Mouse (Mus musculus): ENCODE measurements around the gene Usp49. TPM values are rescaled to one million over a fixed set of nuclear protein-coding genes. Genes with fewer than 3 reads are reported as not detected.
"Not testable (repeated sequence)": the region's sequence is repeated elsewhere in the genome, so short reads cannot be mapped to it uniquely, and the experiment has no call there.

The Usp49 gene
- polyA plus RNA-seq, 1 experiment from 2014 or later: 2.1 TPM

DNA sequence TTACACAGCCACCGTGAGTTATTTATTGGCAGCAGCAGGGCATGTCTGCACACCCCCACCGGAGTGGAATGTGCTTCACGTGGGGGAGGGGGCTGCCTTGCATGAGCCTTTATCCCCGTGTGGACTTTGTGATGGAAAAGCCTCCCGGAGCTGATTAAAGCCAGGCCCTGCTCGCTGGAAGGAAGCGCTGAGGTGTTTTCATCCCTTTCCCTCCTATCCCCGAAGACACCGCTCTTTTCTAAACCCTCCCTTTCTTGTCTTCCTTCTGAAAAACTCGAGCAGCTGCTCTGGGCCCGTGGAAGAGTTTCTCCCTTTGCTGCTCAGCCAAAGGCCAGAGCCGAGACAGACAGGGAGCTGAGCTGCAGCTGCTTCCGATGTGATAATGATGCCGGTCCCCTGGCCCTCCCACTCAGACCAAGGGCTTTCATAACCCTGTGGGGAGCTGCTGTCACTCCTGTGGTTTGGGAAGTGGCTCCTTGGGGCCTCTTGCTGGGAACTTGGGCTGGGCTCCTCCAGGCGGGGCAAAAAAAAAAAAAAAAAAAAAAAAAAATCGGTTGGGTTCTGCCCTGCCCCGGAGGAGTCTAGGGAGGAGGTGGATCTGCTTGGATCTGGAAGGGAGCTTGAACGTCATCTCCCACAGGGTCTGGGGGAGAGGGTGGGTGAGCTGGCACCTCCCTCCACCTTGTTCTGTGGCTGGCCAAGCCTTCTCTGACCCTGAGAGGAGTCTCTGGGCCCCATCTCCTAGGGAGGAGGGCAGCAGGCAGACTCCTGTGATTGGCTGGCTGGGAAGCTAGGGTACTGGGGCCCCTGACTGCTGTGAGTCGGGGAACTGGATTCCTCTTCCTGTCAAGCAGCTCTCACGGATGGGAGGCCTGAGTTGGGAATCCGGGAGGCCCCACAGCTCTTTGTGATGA is 35.0 kb upstream of the Usp49 start:
- H3K9ac ChIP-seq (ENCODE audit: low read length): peak overlapping the region; percentile 90
- no peaks in the 10 kb centered on the region for H3K27me3 ChIP-seq (ENCODE audit: control insufficient read depth, insufficient read depth, low read length)
- H3K27ac ChIP-seq (ENCODE audit: low read length): peak overlapping the region; percentile 98
- peak overlapping the region; percentile 75 for H3K4me3 ChIP-seq (ENCODE audit: low read length)
- 1% methylated on average over 21 of the region's 21 CpGs for WGBS
- peaks cover 43% of the 10 kb centered on the region for H3K4me1 ChIP-seq (ENCODE audit: control insufficient read depth, insufficient read depth, low read length)
- no peaks in the 10 kb centered on the region for H3K9me3 ChIP-seq (replicated peaks; ENCODE audit: control insufficient read depth, low read length)
- ATAC-seq (replicated peaks; ENCODE audit: extremely low read depth, insufficient read depth, low FRiP score): peak; percentile 61
- H3K36me3 ChIP-seq (ENCODE audit: control insufficient read depth, insufficient read depth): peaks cover 12% of the 10 kb centered on the region
- peak overlapping the region; percentile 91 for H3K4me2 ChIP-seq (ENCODE audit: low read depth, low read length)

- Histone ChIP-seq H3K27me3 (ENCODE audit: control insufficient read depth, insufficient read depth, low read length) (no peaks in the 10 kb centered on the region), H3K4me3 (ENCODE audit: low read length) (peak overlapping the region; percentile 75), H3K9me3 (replicated peaks; ENCODE audit: control insufficient read depth, low read length) (no peaks in the 10 kb centered on the region), H3K36me3 (ENCODE audit: control insufficient read depth, insufficient read depth) (peaks cover 17% of the 10 kb centered on the region), H3K9ac (ENCODE audit: low read length) (peak overlapping the region; percentile 90), H3K27ac (ENCODE audit: low read length) (peak overlapping the region; percentile 98), H3K4me1 (ENCODE audit: control insufficient read depth, insufficient read depth, low read length) (peaks cover 43% of the 10 kb centered on the region), H3K4me2 (ENCODE audit: low read depth, low read length) (peak overlapping the region; percentile 91)
- 23% methylated on average over 6 of the region's 6 CpGs for WGBS
- ATAC-seq (replicated peaks; ENCODE audit: extremely low read depth, insufficient read depth, low FRiP score): no peak
Measured at GRCm38 (mm10) chr17:47596162-47596838, 34.2 kb upstream of the Usp49 start.

- Histone ChIP-seq H3K36me3 (ENCODE audit: control insufficient read depth, insufficient read depth) (peaks cover 22% of the 10 kb centered on the region), H3K9me3 (replicated peaks; ENCODE audit: control insufficient read depth, low read length) (no peaks in the 10 kb centered on the region), H3K9ac (ENCODE audit: low read length) (peak overlapping the region; percentile 90), H3K27me3 (ENCODE audit: control insufficient read depth, insufficient read depth, low read length) (no peaks in the 10 kb centered on the region), H3K4me2 (ENCODE audit: low read depth, low read length) (peak overlapping the region; percentile 91), H3K27ac (ENCODE audit: low read length) (peak overlapping the region; percentile 98), H3K4me3 (ENCODE audit: low read length) (peak overlapping the region; percentile 75), H3K4me1 (ENCODE audit: control insufficient read depth, insufficient read depth, low read length) (peaks cover 43% of the 10 kb centered on the region)
- 45% methylated on average over 5 of the region's 5 CpGs for WGBS
- no peak for ATAC-seq (replicated peaks; ENCODE audit: extremely low read depth, insufficient read depth, low FRiP score)
Measured at GRCm38 (mm10) chr17:47596839-47597164, 33.7 kb upstream of the Usp49 start.

DNA sequence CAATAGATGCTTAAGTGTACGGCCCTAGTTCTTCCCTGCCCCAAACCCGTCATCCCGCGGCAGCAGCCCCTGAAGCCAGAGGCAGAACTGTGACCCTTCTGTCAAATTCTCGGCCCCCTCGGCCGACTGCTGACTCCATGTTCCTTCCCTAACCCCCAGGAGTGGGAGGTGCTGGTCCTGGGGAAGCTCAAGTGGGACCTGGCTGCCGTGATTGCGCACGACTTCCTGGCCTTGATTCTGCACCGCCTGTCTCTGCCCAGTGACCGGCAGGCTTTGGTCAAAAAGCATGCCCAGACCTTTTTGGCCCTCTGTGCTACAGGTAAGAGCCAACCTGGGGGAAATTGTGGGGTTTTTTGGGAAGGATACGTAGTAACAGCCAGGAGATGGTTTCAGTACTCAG is 33.2 kb upstream of the Usp49 start:
- Histone ChIP-seq H3K36me3 (ENCODE audit: control insufficient read depth, insufficient read depth) (peaks cover 26% of the 10 kb centered on the region), H3K27me3 (ENCODE audit: control insufficient read depth, insufficient read depth, low read length) (no peaks in the 10 kb centered on the region), H3K9me3 (replicated peaks; ENCODE audit: control insufficient read depth, low read length) (no peaks in the 10 kb centered on the region), H3K4me3 (ENCODE audit: low read length) (peak overlapping the region; percentile 75; the same call in 1 of the 2 replicates), H3K9ac (ENCODE audit: low read length) (peak overlapping the region; percentile 90), H3K4me2 (ENCODE audit: low read depth, low read length) (peak overlapping the region; percentile 91), H3K27ac (ENCODE audit: low read length) (peak overlapping the region; percentile 98), H3K4me1 (ENCODE audit: control insufficient read depth, insufficient read depth, low read length) (peaks cover 43% of the 10 kb centered on the region)
- WGBS: 42% methylated on average over 13 of the region's 13 CpGs
- ATAC-seq (replicated peaks; ENCODE audit: extremely low read depth, insufficient read depth, low FRiP score): no peak

DNA sequence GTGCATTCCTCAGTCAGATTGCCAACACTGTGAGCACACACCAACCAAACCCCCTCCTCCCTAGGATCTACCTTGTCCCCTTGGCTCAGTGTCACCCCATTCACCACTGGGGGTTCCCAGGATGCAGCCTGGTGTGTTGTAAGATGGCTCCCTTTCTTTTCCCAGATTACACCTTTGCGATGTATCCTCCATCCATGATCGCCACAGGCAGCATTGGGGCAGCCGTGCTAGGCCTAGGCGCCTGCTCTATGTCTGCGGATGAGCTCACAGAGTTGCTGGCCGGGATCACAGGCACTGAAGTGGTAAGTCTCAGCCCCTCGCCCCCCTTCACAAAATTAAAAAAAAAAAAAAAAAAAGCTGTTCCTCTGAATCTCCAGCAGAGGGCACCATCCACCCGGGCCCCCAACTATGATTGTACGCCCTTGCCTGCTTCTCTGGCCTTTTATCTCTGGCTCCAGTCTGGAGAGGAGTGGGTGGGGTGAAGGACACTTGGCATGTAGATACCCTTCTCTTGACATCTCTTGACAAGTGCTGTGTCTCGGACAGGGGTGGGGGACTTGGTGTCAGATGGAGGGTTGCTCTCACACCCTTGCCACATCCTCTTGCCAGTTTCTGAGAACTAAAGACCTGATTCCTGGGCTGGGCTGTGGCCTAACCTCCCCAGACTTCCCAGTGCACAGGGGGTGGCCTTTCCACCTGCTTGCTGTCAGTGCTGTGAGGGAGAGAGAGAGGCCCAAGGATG is 32.5 kb upstream of the Usp49 start:
- peaks cover 30% of the 10 kb centered on the region for H3K36me3 ChIP-seq (ENCODE audit: control insufficient read depth, insufficient read depth)
- peak overlapping the region; percentile 90 for H3K9ac ChIP-seq (ENCODE audit: low read length)
- H3K27ac ChIP-seq (ENCODE audit: low read length): peak overlapping the region; percentile 98
- WGBS: 17% methylated on average over 10 of the region's 10 CpGs
- H3K4me1 ChIP-seq (ENCODE audit: control insufficient read depth, insufficient read depth, low read length): peaks cover 37% of the 10 kb centered on the region
- H3K27me3 ChIP-seq (ENCODE audit: control insufficient read depth, insufficient read depth, low read length): no peaks in the 10 kb centered on the region
- no peak overlapping the region for H3K4me3 ChIP-seq (ENCODE audit: low read length)
- H3K9me3 ChIP-seq (replicated peaks; ENCODE audit: control insufficient read depth, low read length): no peaks in the 10 kb centered on the region
- peak overlapping the region; percentile 91 for H3K4me2 ChIP-seq (ENCODE audit: low read depth, low read length)
- ATAC-seq (replicated peaks; ENCODE audit: extremely low read depth, insufficient read depth, low FRiP score): no peak

DNA sequence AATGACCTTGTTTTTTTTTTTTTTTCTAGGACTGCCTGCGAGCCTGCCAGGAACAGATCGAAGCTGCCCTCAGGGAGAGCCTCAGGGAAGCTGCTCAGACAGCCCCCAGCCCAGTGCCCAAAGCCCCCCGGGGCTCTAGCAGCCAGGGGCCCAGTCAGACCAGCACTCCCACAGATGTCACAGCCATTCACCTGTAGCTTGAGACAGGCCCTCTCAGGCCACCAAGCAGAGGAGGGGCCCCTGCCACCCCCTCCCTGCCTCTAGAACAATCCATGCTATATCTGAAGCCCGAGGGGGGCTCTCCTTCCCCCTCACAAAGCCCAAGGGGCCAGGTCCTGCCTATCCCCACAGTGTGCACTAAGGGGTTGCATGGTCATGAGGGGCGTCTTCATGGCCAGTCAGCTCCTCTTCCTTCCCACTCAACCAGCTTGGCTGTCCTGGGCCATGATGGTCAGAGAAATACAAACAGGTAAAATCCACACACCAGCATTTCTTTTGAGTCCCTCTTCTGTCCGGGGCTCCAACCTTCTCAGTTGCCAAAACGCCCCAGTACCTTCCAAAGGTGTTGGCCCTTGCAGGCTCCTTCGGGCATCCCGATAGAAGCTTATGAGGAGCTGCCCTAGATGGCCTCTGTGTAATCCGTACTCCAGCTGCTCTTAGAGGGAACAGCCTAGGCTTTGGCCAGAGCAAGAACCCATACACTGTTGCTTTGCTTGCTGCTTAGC is 31.7 kb upstream of the Usp49 start:
- not testable (repeated sequence) for H3K4me3 ChIP-seq (ENCODE audit: low read length); H3K4me2 ChIP-seq (ENCODE audit: low read depth, low read length); H3K27me3 ChIP-seq (ENCODE audit: control insufficient read depth, insufficient read depth, low read length); ATAC-seq (replicated peaks; ENCODE audit: extremely low read depth, insufficient read depth, low FRiP score); H3K9me3 ChIP-seq (replicated peaks; ENCODE audit: control insufficient read depth, low read length); H3K9ac ChIP-seq (ENCODE audit: low read length)
- Histone ChIP-seq H3K27ac (ENCODE audit: low read length) (peak overlapping the region; percentile 98), H3K36me3 (ENCODE audit: control insufficient read depth, insufficient read depth) (peaks cover 32% of the 10 kb centered on the region), H3K4me1 (ENCODE audit: control insufficient read depth, insufficient read depth, low read length) (peaks cover 37% of the 10 kb centered on the region)
- WGBS: 69% methylated on average over 10 of the region's 10 CpGs

DNA sequence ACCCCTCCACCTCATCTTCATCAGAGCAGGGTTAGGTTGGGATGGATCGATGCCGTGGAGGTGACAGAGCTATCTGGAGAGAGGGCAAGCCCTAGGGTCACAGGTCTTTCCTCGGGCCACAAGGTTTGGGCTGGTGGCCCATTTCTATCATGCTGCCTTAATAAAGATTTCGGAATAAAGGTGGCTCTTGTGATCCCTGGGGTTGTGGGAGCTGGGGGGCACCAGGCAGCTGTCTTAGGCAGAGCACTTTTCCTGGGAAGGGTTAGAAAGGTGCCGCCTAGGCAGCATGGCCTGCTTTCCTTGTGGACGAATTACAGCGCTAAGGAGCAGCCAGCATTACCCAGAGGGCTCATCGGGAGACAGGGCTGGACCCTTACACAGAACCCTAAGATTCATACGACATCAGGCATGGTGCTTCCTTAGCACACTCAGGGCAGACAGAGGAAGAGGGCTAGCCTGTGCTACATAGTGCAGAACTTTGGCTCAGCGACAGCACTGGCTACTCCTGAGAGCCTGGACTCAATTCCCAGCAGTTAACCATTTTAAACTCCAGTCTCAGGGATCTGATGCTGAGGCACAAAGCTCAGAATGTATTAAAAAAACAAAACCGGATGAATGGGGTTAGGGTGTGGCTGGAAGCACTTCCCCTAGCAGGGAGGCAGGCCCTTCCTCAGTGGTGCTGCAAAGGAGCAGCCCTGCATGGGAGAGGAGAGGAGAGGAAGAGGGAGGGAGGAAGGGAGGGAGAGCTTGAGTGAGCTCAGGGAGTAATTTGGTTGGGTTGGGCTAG is 30.8 kb upstream of the Usp49 start:
- ATAC-seq (replicated peaks; ENCODE audit: extremely low read depth, insufficient read depth, low FRiP score): no peak

More for the DNA sequence above, 30.8 kb upstream of the Usp49 start:
- peaks cover 37% of the 10 kb centered on the region for H3K4me1 ChIP-seq (ENCODE audit: control insufficient read depth, insufficient read depth, low read length)
- H3K36me3 ChIP-seq (ENCODE audit: control insufficient read depth, insufficient read depth): peaks cover 41% of the 10 kb centered on the region
- no peak overlapping the region for H3K4me3 ChIP-seq (ENCODE audit: low read length)
- no peaks in the 10 kb centered on the region for H3K9me3 ChIP-seq (replicated peaks; ENCODE audit: control insufficient read depth, low read length)
- H3K4me2 ChIP-seq (ENCODE audit: low read depth, low read length): no peak overlapping the region
- no peak overlapping the region for H3K9ac ChIP-seq (ENCODE audit: low read length)
- peak overlapping the region; percentile 76 for H3K27ac ChIP-seq (ENCODE audit: low read length)
- H3K27me3 ChIP-seq (ENCODE audit: control insufficient read depth, insufficient read depth, low read length): no peaks in the 10 kb centered on the region
- 70% methylated on average over 11 of the region's 11 CpGs for WGBS
